Mouse (Mus musculus) fat pad, adult 2 months (tissue): ENCODE results near the gene Elmo3.

Experiments used
- DNase-seq: peaks from one replicate; pipeline ENCODE4 v3.0.0-alpha.2; 2011; ENCODE audit warnings: low read depth, low spot score; ENCODE audit errors: extremely low read depth

The Elmo3 gene

DNA sequence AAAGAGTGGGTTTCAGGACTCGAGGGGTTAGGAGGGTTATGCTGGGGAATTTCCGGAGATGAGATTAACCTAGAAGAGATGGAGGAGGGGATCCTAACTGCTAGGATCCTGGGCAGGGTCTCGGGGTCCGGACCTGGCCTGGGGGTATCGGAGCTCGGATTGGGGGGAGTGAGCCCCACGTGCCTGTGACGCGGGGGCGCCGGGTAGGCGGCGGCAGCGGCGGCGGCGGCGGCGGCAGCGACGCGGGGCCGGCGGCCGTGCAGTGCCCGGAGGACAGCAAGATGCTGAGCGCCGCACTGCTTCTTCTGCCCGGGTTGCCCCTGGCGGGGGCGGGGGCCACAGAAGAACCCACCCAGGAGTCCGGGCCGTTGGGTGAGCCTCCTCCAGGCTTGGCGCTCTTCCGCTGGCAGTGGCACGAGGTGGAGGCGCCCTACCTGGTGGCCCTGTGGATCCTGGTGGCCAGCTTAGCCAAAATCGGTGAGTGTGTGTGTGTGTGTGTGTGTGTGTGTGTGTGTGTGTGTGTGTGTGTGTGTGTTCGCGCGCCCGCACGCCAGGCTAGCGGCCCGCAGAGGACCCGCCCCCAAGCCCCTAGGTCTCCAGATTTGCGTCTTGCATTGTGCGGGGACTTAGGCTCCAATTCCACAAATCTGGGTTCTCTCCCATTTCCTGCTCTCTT is 43.8 kb downstream of the Elmo3 start:
- DNase-seq, result no peak

DNA sequence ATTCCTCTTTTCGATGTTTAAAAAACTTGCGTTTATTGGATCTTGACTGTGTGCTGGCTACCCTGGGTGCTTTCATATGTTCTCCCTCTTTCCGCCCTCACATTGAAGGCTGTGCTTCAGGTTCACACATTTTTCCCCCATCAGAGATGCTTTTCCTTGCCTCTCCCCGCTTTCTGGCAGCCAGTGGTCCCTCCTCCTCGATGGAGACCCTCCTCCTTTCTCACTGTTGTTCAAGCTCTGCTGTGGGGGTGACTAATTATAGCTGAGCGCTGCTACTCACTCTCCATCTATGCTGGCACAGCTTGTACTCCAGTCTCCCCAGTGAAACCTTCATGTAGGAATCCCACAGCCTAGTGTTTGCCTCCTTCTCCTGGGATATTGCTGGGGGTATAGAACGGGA is 44.8 kb downstream of the Elmo3 start:
- DNase-seq, result no peak

GRCm38 (mm10) chr8:105353583-105354135 is 48.3 kb downstream of the Elmo3 start:
- peak; percentile 47 for DNase-seq

- no peak for DNase-seq
Measured at GRCm38 (mm10) chr8:105354549-105354948, 49.1 kb downstream of the Elmo3 start.

DNA sequence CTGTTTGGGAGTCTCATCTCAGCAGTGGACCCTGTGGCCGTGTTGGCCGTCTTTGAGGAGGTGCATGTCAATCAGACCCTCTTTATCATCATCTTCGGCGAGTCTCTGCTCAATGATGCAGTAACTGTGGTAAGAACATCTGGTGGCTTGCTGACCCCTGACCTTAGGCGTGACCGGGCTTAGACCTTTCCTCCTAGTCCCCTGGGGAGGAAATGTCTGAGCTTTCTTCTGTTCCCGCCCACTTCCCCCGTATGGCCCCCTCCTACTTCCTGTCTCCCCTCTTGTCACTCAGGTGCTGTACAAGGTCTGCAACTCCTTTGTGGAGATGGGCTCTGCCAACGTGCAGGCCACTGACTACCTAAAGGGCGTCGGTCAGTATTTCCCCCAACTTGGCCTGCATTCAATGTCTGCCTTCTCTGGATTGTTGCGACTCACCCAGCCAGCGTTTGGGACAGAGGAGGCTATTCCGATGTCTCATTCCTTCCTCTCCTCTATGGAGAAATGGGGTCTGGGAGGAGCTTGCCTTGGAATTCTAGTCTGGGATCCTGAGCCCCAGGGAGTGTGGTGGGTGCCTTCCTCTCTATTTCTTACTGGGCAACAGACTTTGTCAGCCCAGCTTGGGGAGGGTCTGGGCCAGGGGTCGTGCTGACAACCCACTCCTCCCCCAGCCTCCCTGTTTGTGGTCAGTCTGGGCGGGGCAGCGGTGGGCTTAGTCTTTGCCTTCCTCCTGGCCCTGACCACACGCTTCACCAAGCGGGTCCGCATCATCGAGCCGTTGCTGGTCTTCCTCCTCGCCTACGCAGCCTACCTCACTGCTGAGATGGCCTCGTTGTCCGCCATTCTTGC is 50.0 kb downstream of the Elmo3 start:
- no peak for DNase-seq

GRCm38 (mm10) chr8:105356681-105357080 is 51.3 kb downstream of the Elmo3 start:
- DNase-seq, result no peak

DNA sequence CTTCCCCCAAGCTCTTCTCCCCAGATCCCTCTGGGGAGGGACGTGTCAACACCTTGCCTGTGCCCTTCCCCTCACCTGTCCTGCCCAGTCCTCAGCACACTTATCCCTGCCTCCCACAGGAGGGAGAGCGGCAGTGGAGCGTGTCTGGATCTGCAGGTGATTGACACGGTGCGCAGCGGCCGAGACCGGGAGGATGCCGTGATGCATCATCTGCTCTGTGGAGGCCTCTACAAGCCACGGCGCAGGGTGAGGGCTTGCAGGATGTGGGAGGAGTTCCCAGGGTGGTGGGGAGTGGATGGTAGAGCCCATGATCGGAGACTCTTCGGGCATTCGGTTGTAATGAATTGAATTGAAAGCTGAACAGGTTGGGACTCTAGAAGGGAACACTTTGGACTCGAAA is 53.8 kb downstream of the Elmo3 start:
- DNase-seq, result no peak

- no peak for DNase-seq
Measured at GRCm38 (mm10) chr8:105359646-105360045, 54.2 kb downstream of the Elmo3 start.
